Mouse (Mus musculus): Measurements from ENCODE around the gene Megf6. TPM values are rescaled to one million over a fixed set of nuclear protein-coding genes. Genes with fewer than 3 reads are reported as not detected.

Megf6 gene
- total and polyA plus RNA-seq, 3 experiments = not detected

DNA sequence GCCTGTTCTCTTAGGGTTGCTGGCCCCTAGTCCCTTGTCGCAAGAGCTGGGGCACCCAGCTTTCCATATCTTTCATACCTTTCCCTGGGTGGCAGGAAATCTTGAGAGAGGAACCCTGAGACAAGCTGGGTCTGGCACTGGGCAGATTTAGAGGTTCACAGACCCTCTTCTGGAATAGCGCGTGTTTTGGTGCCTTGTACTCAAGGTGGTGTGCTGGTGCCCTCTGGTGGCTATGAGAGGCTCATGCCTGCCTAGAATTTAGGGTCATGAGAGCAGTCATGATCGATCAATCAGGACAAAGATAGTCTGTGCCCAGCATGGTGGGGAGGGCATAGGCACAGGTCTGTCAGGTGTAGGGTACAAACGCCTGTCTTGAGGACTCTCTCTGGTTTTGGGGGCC is 36.7 kb downstream of the Megf6 start:
- H3K4me2 ChIP-seq (ENCODE audit: insufficient read depth, low read depth, poor library complexity, severe bottlenecking) = no peak overlapping the region
- dilution Hi-C loops (cut with MboI; ENCODE audit: extremely low pct_ligation_motif_present, extremely low pct_unique_long_range_greater_than_20kb, low sequenced_read_pairs) = no loop called here
- no peak overlapping the region for H3K4me3 ChIP-seq (replicated peaks in 1 of 3; ENCODE audit: low read depth in 2 of 3, low read length in 2 of 3, poor library complexity in 1 of 3)
- DNase-seq (ENCODE audit: extremely low read depth) = peak; percentile 54
- in situ Hi-C loops (cut with MboI; ENCODE audit: low pct_ligation_motif_present, low pct_unique_long_range_greater_than_20kb, low sequenced_read_pairs) = loop anchor here (5.0 to 25.0 kb wide), 2 partner anchors 40 to 605 kb away; no protein-coding TSS in a partner anchor
- TF ChIP-seq USF2 (conservative IDR thresholded peaks at IDR 0.05; ENCODE audit: low read depth, low read length) (no peak), RAD21 (IDR thresholded peaks at IDR 0.05; ENCODE audit: low read depth, low read length) (peak; percentile 74), CTCF (conservative IDR thresholded peaks at IDR 0.05 in 1 of 2, IDR thresholded peaks at IDR 0.05 in 1 of 2; ENCODE audit: low read depth in 2 of 2, low read length in 2 of 2) (peak; percentile 63 to 69), JUND (conservative IDR thresholded peaks at IDR 0.05; ENCODE audit: low read depth, low read length) (no peak), SMC3 (IDR thresholded peaks at IDR 0.05; ENCODE audit: low read depth, low read length) (peak; percentile 67)
- peaks cover 31% of the 10 kb centered on the region for H3K27me3 ChIP-seq (replicated peaks)
- H3K79me2 ChIP-seq (replicated peaks; ENCODE audit: control insufficient read depth, extremely low read depth, insufficient read depth, poor library complexity, severe bottlenecking) = no peaks in the 10 kb centered on the region
- no peak overlapping the region for H3K27ac ChIP-seq (ENCODE audit: insufficient read depth, low read depth)
- H3K9me3 ChIP-seq (replicated peaks; ENCODE audit: low read length) = no peaks in the 10 kb centered on the region
- H3K36me3 ChIP-seq (replicated peaks in 1 of 2; ENCODE audit: control insufficient read depth in 1 of 2, insufficient read depth in 1 of 2, low read length in 1 of 2) = no peaks in the 10 kb centered on the region
- no peak overlapping the region for H3K9ac ChIP-seq (ENCODE audit: insufficient read depth, low read depth)
- H3K4me1 ChIP-seq (ENCODE audit: control insufficient read depth in 1 of 2, insufficient read depth in 2 of 2) = no peaks in the 10 kb centered on the region

DNA sequence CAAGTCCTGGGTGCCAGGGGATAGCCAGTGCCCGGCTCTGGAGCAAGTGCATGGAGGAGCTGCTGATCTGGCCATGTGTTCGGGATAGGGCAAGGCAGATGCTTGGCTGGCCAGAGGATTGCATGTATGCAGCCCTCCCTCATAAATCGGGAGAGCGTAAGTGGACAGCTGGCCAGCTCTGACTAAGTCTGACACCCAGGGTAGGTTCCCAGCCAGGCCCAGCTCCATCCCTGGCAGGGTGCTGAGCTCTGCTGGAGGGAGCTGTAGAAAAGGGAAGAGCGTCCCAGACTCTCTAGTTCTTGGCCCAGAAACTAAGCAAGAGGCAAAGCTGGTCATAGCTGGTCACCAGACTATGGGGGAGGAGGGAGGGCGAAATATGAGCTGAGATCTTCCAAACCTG is 38.5 kb downstream of the Megf6 start:
- dilution Hi-C loops (cut with MboI; ENCODE audit: extremely low pct_ligation_motif_present, extremely low pct_unique_long_range_greater_than_20kb, low sequenced_read_pairs) (no loop called here), in situ Hi-C loops (cut with MboI; ENCODE audit: low pct_ligation_motif_present, low pct_unique_long_range_greater_than_20kb, low sequenced_read_pairs) (loop anchor here (5.0 to 25.0 kb wide), 2 partner anchors 42 to 603 kb away; no protein-coding TSS in a partner anchor)
- Histone ChIP-seq H3K4me2 (ENCODE audit: insufficient read depth, low read depth, poor library complexity, severe bottlenecking) (no peak overlapping the region), H3K36me3 (replicated peaks in 1 of 2; ENCODE audit: control insufficient read depth in 1 of 2, insufficient read depth in 1 of 2, low read length in 1 of 2) (no peaks in the 10 kb centered on the region), H3K9ac (ENCODE audit: insufficient read depth, low read depth) (no peak overlapping the region), H3K27me3 (replicated peaks) (peaks cover 18% of the 10 kb centered on the region), H3K79me2 (replicated peaks; ENCODE audit: control insufficient read depth, extremely low read depth, insufficient read depth, poor library complexity, severe bottlenecking) (no peaks in the 10 kb centered on the region), H3K27ac (ENCODE audit: insufficient read depth, low read depth) (no peak overlapping the region), H3K4me3 (replicated peaks in 1 of 3; ENCODE audit: low read depth in 2 of 3, low read length in 2 of 3, poor library complexity in 1 of 3) (no peak overlapping the region), H3K4me1 (ENCODE audit: control insufficient read depth in 1 of 2, insufficient read depth in 2 of 2) (no peaks in the 10 kb centered on the region), H3K9me3 (replicated peaks; ENCODE audit: low read length) (no peaks in the 10 kb centered on the region)
- no peak for DNase-seq (ENCODE audit: extremely low read depth)
- TF ChIP-seq MXI1 (IDR thresholded peaks at IDR 0.05; ENCODE audit: low read depth, low read length) (no peak), ZC3H11A (IDR thresholded peaks at IDR 0.05; ENCODE audit: low read depth, low read length) (no peak), TCF12 (IDR thresholded peaks at IDR 0.05; ENCODE audit: low read depth, low read length) (no peak), TBP (conservative IDR thresholded peaks at IDR 0.05; ENCODE audit: low read depth, low read length) (no peak)

DNA sequence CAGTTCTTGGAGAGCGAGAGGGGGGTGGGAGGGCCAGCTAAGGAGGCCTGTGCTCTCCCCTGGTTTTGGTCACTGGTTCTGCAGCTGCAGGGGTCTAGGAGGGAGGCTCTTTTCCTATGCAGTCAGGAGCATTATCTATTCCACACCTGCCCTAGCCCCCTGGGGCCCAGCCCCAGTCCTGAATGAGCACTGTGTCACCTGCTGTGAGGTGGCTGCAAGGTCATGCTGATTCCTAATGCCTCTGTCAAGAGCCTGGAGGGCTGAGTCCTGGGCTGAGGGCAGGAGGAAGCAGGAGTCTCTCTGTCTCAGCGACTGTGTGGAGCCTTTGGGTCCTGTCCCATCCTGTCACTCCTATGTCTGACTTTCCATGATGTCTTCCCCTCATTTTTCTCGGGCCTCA is 39.3 kb downstream of the Megf6 start:
- no peak overlapping the region for H3K9ac ChIP-seq (ENCODE audit: insufficient read depth, low read depth)
- TF ChIP-seq TCF12 (IDR thresholded peaks at IDR 0.05; ENCODE audit: low read depth, low read length) (no peak), MYC (IDR thresholded peaks at IDR 0.05; ENCODE audit: low read depth, low read length) (no peak), MEF2A (IDR thresholded peaks at IDR 0.05; ENCODE audit: borderline replicate concordance, low read depth, low read length) (no peak), IRF4 (IDR thresholded peaks at IDR 0.05; ENCODE audit: low read depth, low read length) (no peak), TBP (conservative IDR thresholded peaks at IDR 0.05; ENCODE audit: low read depth, low read length) (no peak), JUN (IDR thresholded peaks at IDR 0.05; ENCODE audit: insufficient read depth, low read depth, low read length) (no peak), MAZ (IDR thresholded peaks at IDR 0.05; ENCODE audit: low read depth, low read length) (no peak), ZC3H11A (IDR thresholded peaks at IDR 0.05; ENCODE audit: low read depth, low read length) (no peak), E2F4 (IDR thresholded peaks at IDR 0.05; ENCODE audit: insufficient replicate concordance, low read depth, low read length) (no peak), GABPA (IDR thresholded peaks at IDR 0.05; ENCODE audit: insufficient replicate concordance, low read depth, low read length) (no peak), JUND (conservative IDR thresholded peaks at IDR 0.05; ENCODE audit: low read depth, low read length) (no peak), ETS1 (conservative IDR thresholded peaks at IDR 0.05; ENCODE audit: low read depth, low read length) (no peak), RAD21 (IDR thresholded peaks at IDR 0.05; ENCODE audit: low read depth, low read length) (no peak), MAX (IDR thresholded peaks at IDR 0.05; ENCODE audit: low read length) (no peak), EP300 (IDR thresholded peaks at IDR 0.05; ENCODE audit: low read length) (no peak)
- H3K79me2 ChIP-seq (replicated peaks; ENCODE audit: control insufficient read depth, extremely low read depth, insufficient read depth, poor library complexity, severe bottlenecking) = no peaks in the 10 kb centered on the region
- H3K4me3 ChIP-seq (replicated peaks in 1 of 3; ENCODE audit: low read depth in 2 of 3, low read length in 2 of 3, poor library complexity in 1 of 3) = no peak overlapping the region
- H3K4me2 ChIP-seq (ENCODE audit: insufficient read depth, low read depth, poor library complexity, severe bottlenecking) = no peak overlapping the region
- H3K27ac ChIP-seq (ENCODE audit: insufficient read depth, low read depth) = no peak overlapping the region
- no peaks in the 10 kb centered on the region for H3K4me1 ChIP-seq (ENCODE audit: control insufficient read depth in 1 of 2, insufficient read depth in 2 of 2)
- peaks cover 3% of the 10 kb centered on the region for H3K9me3 ChIP-seq (replicated peaks; ENCODE audit: low read length)
- no peak for DNase-seq (ENCODE audit: extremely low read depth)
- in situ Hi-C loops (cut with MboI; ENCODE audit: low pct_ligation_motif_present, low pct_unique_long_range_greater_than_20kb, low sequenced_read_pairs) = loop anchor here (5.0 to 25.0 kb wide), 2 partner anchors 43 to 602 kb away; no protein-coding TSS in a partner anchor
- peaks cover 14% of the 10 kb centered on the region for H3K27me3 ChIP-seq (replicated peaks)
- dilution Hi-C loops (cut with MboI; ENCODE audit: extremely low pct_ligation_motif_present, extremely low pct_unique_long_range_greater_than_20kb, low sequenced_read_pairs) = no loop called here
- no peaks in the 10 kb centered on the region for H3K36me3 ChIP-seq (replicated peaks in 1 of 2; ENCODE audit: control insufficient read depth in 1 of 2, insufficient read depth in 1 of 2, low read length in 1 of 2)

Measured in CH12.LX (cell line).